Mouse (Mus musculus) adrenal gland, postnatal 25 days (tissue): Measurements from ENCODE around the gene Gad1. TPM values are rescaled to one million over a fixed set of nuclear protein-coding genes. Genes with fewer than 3 reads are reported as not detected.

Experiments used
- DNase-seq: peaks from one replicate; pipeline ENCODE4 v3.0.0; 2021; ENCODE audit warnings: mixed read lengths
- total RNA-seq: library from RNA; stranded (reverse); gene quantifications from 2 replicates; pipeline ENCODE4 v1.2.3, GENCODE M21; 2021

Gene Gad1
- total RNA-seq, 1 experiment from 2014 or later, result 0.94 TPM

- DNase-seq, result no peak
Observed at GRCm38 (mm10) chr2:70564646-70565315, 11.9 kb downstream of the Gad1 start.

GRCm38 (mm10) chr2:70565651-70566602 lies 13.1 kb downstream of the Gad1 start:
- DNase-seq, result no peak

- DNase-seq, result no peak
Observed at GRCm38 (mm10) chr2:70566603-70566981, 13.7 kb downstream of the Gad1 start.

GRCm38 (mm10) chr2:70567071-70567681 lies 14.3 kb downstream of the Gad1 start:
- DNase-seq, result peak; percentile 58

- no peak for DNase-seq
Observed at GRCm38 (mm10) chr2:70567682-70568077, 14.8 kb downstream of the Gad1 start.

GRCm38 (mm10) chr2:70568198-70568941 lies 15.5 kb downstream of the Gad1 start:
- DNase-seq, result no peak

GRCm38 (mm10) chr2:70571698-70572097 lies 18.8 kb downstream of the Gad1 start:
- DNase-seq, result no peak

- no peak for DNase-seq
Observed at GRCm38 (mm10) chr2:70572251-70572650, 19.4 kb downstream of the Gad1 start.

GRCm38 (mm10) chr2:70573544-70574210 lies 20.8 kb downstream of the Gad1 start:
- DNase-seq, result no peak

GRCm38 (mm10) chr2:70588200-70588599 lies 35.3 kb downstream of the Gad1 start:
- no peak for DNase-seq

GRCm38 (mm10) chr2:70592432-70592831 lies 39.6 kb downstream of the Gad1 start:
- no peak for DNase-seq

GRCm38 (mm10) chr2:70593670-70594069 lies 40.8 kb downstream of the Gad1 start:
- no peak for DNase-seq

- no peak for DNase-seq
Observed at GRCm38 (mm10) chr2:70595896-70596295, 43.0 kb downstream of the Gad1 start.

- no peak for DNase-seq
Observed at GRCm38 (mm10) chr2:70609769-70610168, 56.9 kb downstream of the Gad1 start.

GRCm38 (mm10) chr2:70614745-70615351 lies 62.0 kb downstream of the Gad1 start:
- no peak for DNase-seq

- no peak for DNase-seq
Observed at GRCm38 (mm10) chr2:70616076-70616475, 63.2 kb downstream of the Gad1 start.

- DNase-seq, result no peak
Observed at GRCm38 (mm10) chr2:70616617-70617016, 63.7 kb downstream of the Gad1 start.

- no peak for DNase-seq
Observed at GRCm38 (mm10) chr2:70619232-70619835, 66.5 kb downstream of the Gad1 start.

- peak; percentile 66 for DNase-seq
Observed at GRCm38 (mm10) chr2:70620225-70620624, 67.4 kb downstream of the Gad1 start.

- DNase-seq, result no peak
Observed at GRCm38 (mm10) chr2:70622244-70622643, 69.4 kb downstream of the Gad1 start.

- no peak for DNase-seq
Observed at GRCm38 (mm10) chr2:70625761-70626160, 72.9 kb downstream of the Gad1 start.
